Mouse (Mus musculus): ENCODE data around the gene Trip6.

DNA sequence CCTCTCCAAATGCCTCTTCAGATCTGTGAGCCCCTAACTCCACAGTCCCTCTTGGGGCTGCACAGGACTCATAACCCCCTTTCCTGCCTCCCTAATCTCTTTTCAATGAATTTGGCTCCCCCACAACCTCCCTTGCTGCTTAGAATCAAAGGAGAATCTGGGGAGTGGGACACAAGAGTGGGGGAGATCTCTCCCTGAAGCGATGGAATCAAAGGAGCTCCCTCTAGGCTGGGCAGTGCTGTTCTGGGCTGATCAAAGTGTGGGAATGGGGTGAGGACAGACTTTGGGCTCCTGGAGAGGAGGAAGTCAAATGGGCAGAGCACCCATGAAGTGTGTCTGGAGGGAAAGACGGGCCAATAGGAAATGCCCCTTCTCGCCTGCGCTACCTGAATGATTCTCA, 37.2 kb upstream of the Trip6 start:
- no peak for TF ChIP-seq CTCF (IDR thresholded peaks at IDR 0.05)
- no peak for TF ChIP-seq EP300 (IDR thresholded peaks at IDR 0.05)

Measured in lung, postnatal 0 days (tissue).